Mouse (Mus musculus): ENCODE data around the gene Senp2. TPM values are rescaled to one million over a fixed set of nuclear protein-coding genes. Genes with fewer than 3 reads are reported as not detected.

Senp2 gene
- total and polyA plus RNA-seq, 3 experiments: 5.9 to 24.1 (median 20.2) TPM

- H3K27me3 ChIP-seq (ENCODE audit: control insufficient read depth, insufficient read depth, low read length): no peaks in the 10 kb centered on the region
- no peak overlapping the region for H3K27ac ChIP-seq
- intact Hi-C loops (cut with DNase I): no loop called here
- H3K79me2 ChIP-seq (replicated peaks; ENCODE audit: control insufficient read depth, insufficient read depth, low read length): no peaks in the 10 kb centered on the region
- no peak overlapping the region for H3K4me3 ChIP-seq
- DNase-seq: no peak
- 83% methylated on average over 4 of the region's 4 CpGs for WGBS
- H3K9ac ChIP-seq (ENCODE audit: low read depth, low read length): no peak overlapping the region
- TF ChIP-seq CTCF (IDR thresholded peaks at IDR 0.05) (no peak), POLR2A (IDR thresholded peaks at IDR 0.05; ENCODE audit: insufficient read depth, low read depth, low read length) (no peak), EP300 (IDR thresholded peaks at IDR 0.05; ENCODE audit: insufficient read depth, low read depth, low read length) (no peak)
- no peaks in the 10 kb centered on the region for H3K4me1 ChIP-seq (ENCODE audit: control insufficient read depth, insufficient read depth, low read length)
- no peaks in the 10 kb centered on the region for H3K36me3 ChIP-seq (ENCODE audit: control insufficient read depth, insufficient read depth, low read length)
These were observed 76.1 kb downstream of the Senp2 start for GRCm38 (mm10) chr16:22085411-22085810.

- intact Hi-C loops (cut with DNase I): no loop called here
- Histone ChIP-seq H3K79me2 (replicated peaks; ENCODE audit: control insufficient read depth, insufficient read depth, low read length) (no peaks in the 10 kb centered on the region), H3K27ac (no peak overlapping the region), H3K36me3 (ENCODE audit: control insufficient read depth, insufficient read depth, low read length) (no peaks in the 10 kb centered on the region), H3K27me3 (ENCODE audit: control insufficient read depth, insufficient read depth, low read length) (no peaks in the 10 kb centered on the region), H3K9ac (ENCODE audit: low read depth, low read length) (no peak overlapping the region), H3K4me1 (ENCODE audit: control insufficient read depth, insufficient read depth, low read length) (no peaks in the 10 kb centered on the region; the same call in 1 of the 2 replicates), H3K4me3 (no peak overlapping the region)
- no peak for DNase-seq
- WGBS: 85% methylated on average over 3 of the region's 3 CpGs
- no peak for TF ChIP-seq EP300 (IDR thresholded peaks at IDR 0.05; ENCODE audit: insufficient read depth, low read depth, low read length)
- TF ChIP-seq POLR2A (IDR thresholded peaks at IDR 0.05; ENCODE audit: insufficient read depth, low read depth, low read length): no peak
- TF ChIP-seq CTCF (IDR thresholded peaks at IDR 0.05): no peak
These were observed 82.0 kb downstream of the Senp2 start for GRCm38 (mm10) chr16:22091255-22091783.

GRCm38 (mm10) chr16:22095751-22096150 lies 86.5 kb downstream of the Senp2 start:
- no peaks in the 10 kb centered on the region for H3K36me3 ChIP-seq (ENCODE audit: control insufficient read depth, insufficient read depth, low read length)
- no peaks in the 10 kb centered on the region; the same call in 1 of the 2 replicates for H3K4me1 ChIP-seq (ENCODE audit: control insufficient read depth, insufficient read depth, low read length)
- 43% methylated on average over 1 of the region's 1 CpGs for WGBS
- no peak overlapping the region for H3K4me3 ChIP-seq
- H3K27ac ChIP-seq: no peak overlapping the region
- no peaks in the 10 kb centered on the region for H3K27me3 ChIP-seq (ENCODE audit: control insufficient read depth, insufficient read depth, low read length)
- H3K79me2 ChIP-seq (replicated peaks; ENCODE audit: control insufficient read depth, insufficient read depth, low read length): no peaks in the 10 kb centered on the region
- no peak overlapping the region for H3K9ac ChIP-seq (ENCODE audit: low read depth, low read length)
- intact Hi-C loops (cut with DNase I): no loop called here
- TF ChIP-seq CTCF (IDR thresholded peaks at IDR 0.05) (no peak), POLR2A (IDR thresholded peaks at IDR 0.05; ENCODE audit: insufficient read depth, low read depth, low read length) (no peak), EP300 (IDR thresholded peaks at IDR 0.05; ENCODE audit: insufficient read depth, low read depth, low read length) (no peak)
- no peak for DNase-seq

- no peak overlapping the region for H3K9ac ChIP-seq (ENCODE audit: low read depth, low read length)
- TF ChIP-seq POLR2A (IDR thresholded peaks at IDR 0.05; ENCODE audit: insufficient read depth, low read depth, low read length) (no peak), EP300 (IDR thresholded peaks at IDR 0.05; ENCODE audit: insufficient read depth, low read depth, low read length) (no peak), CTCF (IDR thresholded peaks at IDR 0.05) (no peak)
These were observed 88.4 kb downstream of the Senp2 start for GRCm38 (mm10) chr16:22097659-22098058.

More at GRCm38 (mm10) chr16:22097659-22098058, 88.4 kb downstream of the Senp2 start:
- Histone ChIP-seq H3K79me2 (replicated peaks; ENCODE audit: control insufficient read depth, insufficient read depth, low read length) (no peaks in the 10 kb centered on the region), H3K27me3 (ENCODE audit: control insufficient read depth, insufficient read depth, low read length) (no peaks in the 10 kb centered on the region), H3K36me3 (ENCODE audit: control insufficient read depth, insufficient read depth, low read length) (no peaks in the 10 kb centered on the region), H3K4me3 (no peak overlapping the region), H3K27ac (no peak overlapping the region), H3K4me1 (ENCODE audit: control insufficient read depth, insufficient read depth, low read length) (no peaks in the 10 kb centered on the region; the same call in 1 of the 2 replicates)
- WGBS: 56% methylated on average over 7 of the region's 7 CpGs
- intact Hi-C loops (cut with DNase I): no loop called here
- no peak for DNase-seq

Other genes with a start within 250 kb of the Senp2 start
- 10 to 100 TPM; 13.6 to 16.9 TPM for gene Ehhadh, start 221.7 kb upstream of the Senp2 start, total RNA-seq (2021)
- 6.6 and 10.7 TPM in 2 replicates for gene Ehhadh, start 221.7 kb upstream of the Senp2 start, polyA plus RNA-seq (2012; rRNA removed)
- gene Map3k13, start 215.1 kb upstream of the Senp2 start, total RNA-seq (2021): under 1 TPM; 0.96 to 0.97 TPM
- gene Map3k13, start 215.1 kb upstream of the Senp2 start, polyA plus RNA-seq (2012; rRNA removed): 0.62 and 1.1 TPM in 2 replicates
- 10 to 100 TPM; 11.8 to 13.5 TPM for gene Tmem41a, start 61.9 kb upstream of the Senp2 start, total RNA-seq (2021)
- 16.9 and 24.6 TPM in 2 replicates for gene Tmem41a, start 61.9 kb upstream of the Senp2 start, polyA plus RNA-seq (2012; rRNA removed)
- not detected for gene Liph, start 13.8 kb upstream of the Senp2 start, total RNA-seq (2021)
- 0.09 and 0.20 TPM in 2 replicates for gene Liph, start 13.8 kb upstream of the Senp2 start, polyA plus RNA-seq (2012; rRNA removed)
- gene Igf2bp2, start 153.8 kb downstream of the Senp2 start, total RNA-seq (2021): 1 to 10 TPM; 5.3 to 7.4 TPM
- 1.5 and 3.5 TPM in 2 replicates for gene Igf2bp2, start 153.8 kb downstream of the Senp2 start, polyA plus RNA-seq (2012; rRNA removed)

Data from heart, adult 2 months (tissue).